Comparison of ENCODE assay signal across 24 mouse cellular contexts in genomic region chr1:191407246-191407645, GRCm38 (mm10). TPM values are rescaled to one million over a fixed set of nuclear protein-coding genes. Genes with fewer than 3 reads are reported as not detected.
DNase-seq lines count a peak whose midpoint lies in the region; ATAC-seq and TF ChIP-seq lines count a peak whose summit lies in the region.
"Had no signal": no experiment of that assay in that cellular context is flagged by ENCODE, and none has a peak within 500 bp of the region (broad histone marks: within the 10 kb centered on the region; RNA-seq: fewer than 3 reads in every experiment).

No protein-coding gene starts in this region.

- no peaks in the 10 kb centered on the region for H3K36me3 ChIP-seq in heart, embryonic 10.5 days
- no peaks in the 10 kb centered on the region for H3K36me3 ChIP-seq in heart, embryonic 13.5 days
- no peaks in the 10 kb centered on the region for H3K36me3 ChIP-seq in intestine, embryonic 15.5 days
- H3K36me3 ChIP-seq in intestine, postnatal 0 days (ENCODE audit: control insufficient read depth, insufficient read depth), result no peaks in the 10 kb centered on the region
- H3K36me3 ChIP-seq: embryonic facial prominence, embryonic 13.5 days; embryonic facial prominence, embryonic 15.5 days; forebrain, embryonic 10.5 days; forebrain, embryonic 12.5 days had no signal

- 55% methylated on average over 11 of the region's 12 CpGs for WGBS in heart, embryonic 10.5 days
- WGBS in heart, embryonic 13.5 days, result 54% methylated on average over 12 of the region's 12 CpGs
- WGBS in intestine, embryonic 15.5 days, result 53% methylated on average over 12 of the region's 12 CpGs
- 46% methylated on average over 12 of the region's 12 CpGs for WGBS in intestine, postnatal 0 days

- peaks cover 63% of the 10 kb centered on the region for H3K4me1 ChIP-seq in heart, embryonic 10.5 days
- peaks cover 29% of the 10 kb centered on the region for H3K4me1 ChIP-seq in heart, embryonic 13.5 days
- 0 out of 2 replicates have a peak, but pooled peaks cover 5% of the 10 kb centered on the region for H3K4me1 ChIP-seq in intestine, embryonic 15.5 days (replicated peaks)
- no peaks in the 10 kb centered on the region for H3K4me1 ChIP-seq in intestine, postnatal 0 days (replicated peaks; ENCODE audit: control insufficient read depth, insufficient read depth, low read length)
- H3K4me1 ChIP-seq: forebrain, embryonic 12.5 days had no signal

- intact Hi-C loops in heart, postnatal 36 days (cut with DNase I), result no loop called here

- ATAC-seq in heart, embryonic 13.5 days (ENCODE audit: extremely low read depth, insufficient number of reproducible peaks, low FRiP score, low TSS enrichment), result no peak
- peak; percentile 36; the same call in 1 of the 2 replicates for ATAC-seq in intestine, embryonic 15.5 days
- no peak for ATAC-seq in intestine, postnatal 0 days
- ATAC-seq: activated CD4-positive, CD25-positive, alpha-beta regulatory T cell, adult 4 months; forebrain, embryonic 14.5 days; forebrain, embryonic 16.5 days had no signal

- no peak overlapping the region for H3K27ac ChIP-seq in heart, embryonic 10.5 days
- no peak overlapping the region for H3K27ac ChIP-seq in heart, embryonic 13.5 days (replicated peaks)
- no peak overlapping the region for H3K27ac ChIP-seq in intestine, embryonic 15.5 days
- no peak overlapping the region for H3K27ac ChIP-seq in intestine, postnatal 0 days (ENCODE audit: low read depth, low read length)
- H3K27ac ChIP-seq: embryonic facial prominence, embryonic 13.5 days; embryonic facial prominence, embryonic 15.5 days; forebrain, embryonic 10.5 days; forebrain, embryonic 12.5 days had no signal

- H3K9ac ChIP-seq in heart, embryonic 13.5 days, result peak overlapping the region; percentile 26; the same call in 1 of the 2 replicates
- no peak overlapping the region for H3K9ac ChIP-seq in intestine, embryonic 15.5 days
- no peak overlapping the region for H3K9ac ChIP-seq in intestine, postnatal 0 days (ENCODE audit: low read depth, low read length)
- H3K9ac ChIP-seq: embryonic facial prominence, embryonic 13.5 days; embryonic facial prominence, embryonic 15.5 days; forebrain, embryonic 12.5 days had no signal

- no peak overlapping the region for H3K4me3 ChIP-seq in heart, embryonic 10.5 days
- no peak overlapping the region for H3K4me3 ChIP-seq in heart, embryonic 13.5 days
- no peak overlapping the region for H3K4me3 ChIP-seq in intestine, embryonic 15.5 days (replicated peaks)
- no peak overlapping the region for H3K4me3 ChIP-seq in intestine, postnatal 0 days (ENCODE audit: low read depth, low read length)
- H3K4me3 ChIP-seq: embryonic facial prominence, embryonic 13.5 days; embryonic facial prominence, embryonic 15.5 days; erythroblast, embryonic 14.5 days; forebrain, embryonic 10.5 days; forebrain, embryonic 12.5 days had no signal

- TF ChIP-seq CTCF in intestine, postnatal 0 days (IDR thresholded peaks at IDR 0.05; ENCODE audit: low read depth), result no peak

- DNase-seq in heart, embryonic 10.5 days (ENCODE audit: low spot score), result peak; percentile 68
- DNase-seq in heart, postnatal 36 days, result no peak
- DNase-seq in heart, adult 18-20 months, result no peak
- no peak for DNase-seq in adrenal gland, postnatal 14 days
- DNase-seq: adrenal gland, adult 8-10 months; adrenal gland, postnatal 25 days; cerebellum, adult 11 months; cerebellum, adult 18-20 months; cerebellum, adult 8-10 months; cerebellum, adult 9-11 months; cerebellum, postnatal 14 days; cerebellum, postnatal 36 days; embryo, embryonic 11 days had no signal

- peaks cover 13% of the 10 kb centered on the region; the same call in 1 of the 2 replicates for H3K27me3 ChIP-seq in heart, embryonic 10.5 days (ENCODE audit: insufficient read depth, poor library complexity, severe bottlenecking)
- H3K27me3 ChIP-seq in heart, embryonic 13.5 days (replicated peaks), result no peaks in the 10 kb centered on the region; the same call in 1 of the 2 replicates
- no peaks in the 10 kb centered on the region for H3K27me3 ChIP-seq in intestine, embryonic 15.5 days (replicated peaks)
- no peaks in the 10 kb centered on the region for H3K27me3 ChIP-seq in intestine, postnatal 0 days (replicated peaks; ENCODE audit: control insufficient read depth, insufficient read depth, low read length)
- H3K27me3 ChIP-seq: forebrain, embryonic 12.5 days had no signal

- no peaks in the 10 kb centered on the region for H3K9me3 ChIP-seq in heart, embryonic 10.5 days
- H3K9me3 ChIP-seq in heart, embryonic 13.5 days, result no peaks in the 10 kb centered on the region
- no peaks in the 10 kb centered on the region for H3K9me3 ChIP-seq in intestine, embryonic 15.5 days
- no peaks in the 10 kb centered on the region for H3K9me3 ChIP-seq in intestine, postnatal 0 days (ENCODE audit: control insufficient read depth)
- H3K9me3 ChIP-seq: embryonic facial prominence, embryonic 13.5 days; embryonic facial prominence, embryonic 15.5 days; forebrain, embryonic 10.5 days; forebrain, embryonic 12.5 days had no signal

- no peak overlapping the region for H3K4me2 ChIP-seq in heart, embryonic 13.5 days
- H3K4me2 ChIP-seq in intestine, embryonic 15.5 days (replicated peaks), result no peak overlapping the region
- no peak overlapping the region for H3K4me2 ChIP-seq in intestine, postnatal 0 days (replicated peaks; ENCODE audit: low read depth)
- H3K4me2 ChIP-seq: embryonic facial prominence, embryonic 13.5 days; embryonic facial prominence, embryonic 15.5 days; forebrain, embryonic 12.5 days had no signal

RNA-seq across cellular contexts. Expression of gene Ppp2r5a, which starts 4.2 kb away (rescaled TPM):
- polyA plus RNA-seq in heart, embryonic 10.5 days (2016; fragmentation: Nextera tagmentation; extraction: Ambion mirVana), result 21.8 and 27.6 TPM in 2 replicates
- 100 to 1,000 TPM in 1 of 2 experiments, 10 to 100 TPM in 1; 97.7 to 101 TPM for total RNA-seq in heart, postnatal 36 days (2021)
- polyA plus RNA-seq in heart, embryonic 13.5 days (2015; fragmentation: Nextera tagmentation; extraction: Ambion mirVana), result 21.2 and 22.6 TPM in 2 replicates
- 100 to 1,000 TPM; 100 to 110 TPM for total RNA-seq in heart, adult 18-20 months (2021)
- polyA plus RNA-seq in intestine, embryonic 15.5 days (2015; fragmentation: Nextera tagmentation; extraction: Ambion mirVana), result 23.7 and 27.0 TPM in 2 replicates
- polyA plus RNA-seq in intestine, postnatal 0 days (2015; fragmentation: Nextera tagmentation; extraction: Ambion mirVana), result 28.7 and 31.7 TPM in 2 replicates
- 193 and 243 TPM in 2 replicates for total RNA-seq in adrenal gland, postnatal 14 days (2021)
